Mouse (Mus musculus) kidney, adult 2 months (tissue): ENCODE results near the gene Ticrr. TPM values are rescaled to one million over a fixed set of nuclear protein-coding genes. Genes with fewer than 3 reads are reported as not detected.
A peak's percentile ranks its signal among the peaks of the same experiment; 100 is the strongest.

Experiments
- DNase-seq: peaks from one replicate; pipeline ENCODE4 v3.0.0; 2021
- H3K27ac ChIP-seq: fragments of 200-500 bp; 2 replicates; pipeline ENCODE4 v1.5.1; 2012; ENCODE audit warnings: low read depth, low read length, control low read depth, inconsistent platforms; ENCODE audit not compliant: insufficient read depth
- H3K27me3 ChIP-seq: fragments of 200-500 bp; replicated peaks from 2 replicates; pipeline ENCODE4 v1.6.1; 2012; ENCODE audit warnings: mild to moderate bottlenecking, moderate library complexity, low read length, inconsistent platforms; ENCODE audit not compliant: control insufficient read depth, insufficient read depth
- H3K36me3 ChIP-seq: fragments of 200-500 bp; 2 replicates; pipeline ENCODE4 v1.6.1; 2012; ENCODE audit warnings: mild to moderate bottlenecking, moderate library complexity, low read length, inconsistent platforms; ENCODE audit not compliant: control insufficient read depth, insufficient read depth
- H3K4me1 ChIP-seq: fragments of 200-500 bp; 2 replicates; pipeline ENCODE4 v1.6.1; 2011; ENCODE audit warnings: low read length; ENCODE audit not compliant: control insufficient read depth, insufficient read depth
- H3K4me3 ChIP-seq: fragments of 200-500 bp; 2 replicates; pipeline ENCODE4 v1.5.1; 2011; ENCODE audit warnings: mild to moderate bottlenecking, low read depth, low read length, control low read depth; ENCODE audit not compliant: insufficient read depth
- CTCF ChIP-seq: fragments of 200-500 bp; conservative IDR thresholded peaks from 2 replicates; pipeline ENCODE4 v1.5.1; 2011; ENCODE audit warnings: low read depth, mild to moderate bottlenecking, control low read depth, low read length, moderate library complexity, mixed read lengths; ENCODE audit not compliant: insufficient read depth, insufficient read length
- POLR2A ChIP-seq: fragments of 200-500 bp; IDR thresholded peaks from one replicate; pipeline ENCODE4 v1.6.1; 2011; ENCODE audit warnings: low read depth, low read length, control low read depth
- WGBS: fragments of 180-500 bp; shearing (Covaris S2); methylation state at CpG from one replicate; pipeline ENCODE4 v1.1.7; 2018; 5-methylcytosine and 5-hydroxymethylcytosine counted together
- polyA plus RNA-seq: library from polyadenylated mRNA; depleted of rRNA; stranded (reverse); fragments of >200 nt; gene quantifications from 2 replicates; pipeline ENCODE4 v1.2.3, GENCODE M21; 2012

Ticrr gene
- polyA plus RNA-seq, 1 experiment = 0.03 TPM

DNA sequence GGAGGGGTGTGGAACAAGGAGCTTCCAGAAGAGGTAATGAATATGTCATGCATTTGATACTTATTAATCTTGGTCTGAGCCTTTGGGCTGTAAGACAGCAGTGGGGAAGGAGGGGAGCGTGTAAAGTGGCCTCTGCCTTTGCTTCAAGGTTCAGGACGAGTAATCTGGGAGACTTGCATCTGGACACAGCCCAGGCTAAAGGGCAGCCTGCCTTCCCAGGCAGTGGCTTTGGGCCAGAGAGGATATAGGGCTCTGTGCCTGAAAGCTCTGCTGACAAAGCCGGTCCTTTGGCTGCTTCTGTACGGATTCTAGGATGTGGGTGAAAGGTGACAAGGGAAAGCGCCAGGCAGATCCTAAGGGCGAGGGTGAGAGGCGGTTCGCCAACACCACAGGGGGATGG lies 74.6 kb downstream of the Ticrr start:
- TF ChIP-seq CTCF (no peak), POLR2A (no peak)
- Histone ChIP-seq H3K27ac (peak overlapping the region; percentile 65), H3K36me3 (no peaks in the 10 kb centered on the region), H3K4me1 (peaks cover 13% of the 10 kb centered on the region; the same call in 1 of the 2 replicates), H3K27me3 (no peaks in the 10 kb centered on the region), H3K4me3 (no peak overlapping the region)
- peak; percentile 97 for DNase-seq
- 36% methylated on average over 8 of the region's 8 CpGs for WGBS

DNA sequence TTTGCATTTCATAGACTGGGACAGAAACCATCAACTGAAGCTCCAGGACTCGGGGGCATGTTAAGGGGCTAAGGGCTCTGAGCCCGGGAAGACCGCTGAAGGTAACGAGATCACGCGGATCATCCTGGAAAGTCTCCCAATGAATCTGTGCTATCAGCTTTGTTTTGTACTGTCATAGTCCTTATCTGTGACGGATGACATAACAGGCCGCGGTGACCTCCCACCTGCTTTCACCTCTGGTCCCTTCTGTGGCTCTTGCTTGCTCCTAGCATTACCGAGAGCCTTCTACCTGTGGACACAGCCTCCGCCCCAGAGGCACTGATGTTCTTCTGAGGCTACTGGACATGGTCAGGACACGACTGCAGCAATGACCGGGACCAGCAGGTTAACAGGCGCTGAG lies 76.5 kb downstream of the Ticrr start:
- Histone ChIP-seq H3K36me3 (no peaks in the 10 kb centered on the region), H3K27ac (no peak overlapping the region), H3K4me1 (peaks cover 13% of the 10 kb centered on the region; the same call in 1 of the 2 replicates), H3K4me3 (no peak overlapping the region), H3K27me3 (no peaks in the 10 kb centered on the region)
- DNase-seq = no peak
- no peak for TF ChIP-seq POLR2A
- TF ChIP-seq CTCF = no peak
- 91% methylated on average over 14 of the region's 14 CpGs for WGBS

DNA sequence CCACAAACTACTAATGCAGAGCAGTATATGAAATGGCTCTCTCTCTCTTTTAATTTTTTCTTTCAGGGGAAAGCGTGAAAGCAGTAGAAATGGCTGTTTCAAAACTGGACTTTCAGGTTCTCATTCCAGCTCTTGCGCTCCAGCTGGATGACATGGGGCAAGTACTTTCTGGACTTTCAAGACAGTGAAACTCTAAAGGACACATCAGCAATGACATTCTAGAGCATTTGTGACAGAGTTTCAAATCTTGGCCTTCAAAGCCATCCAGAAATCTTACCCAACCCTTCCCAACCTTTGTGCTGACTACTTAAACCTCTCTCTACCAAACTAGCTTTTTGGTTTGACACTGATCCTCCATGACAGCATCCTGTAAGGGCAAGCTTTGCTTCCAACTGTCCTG lies 78.9 kb downstream of the Ticrr start:
- Histone ChIP-seq H3K27ac (no peak overlapping the region), H3K36me3 (no peaks in the 10 kb centered on the region), H3K4me1 (peaks cover 13% of the 10 kb centered on the region; the same call in 1 of the 2 replicates), H3K4me3 (no peak overlapping the region), H3K27me3 (no peaks in the 10 kb centered on the region)
- WGBS = 82% methylated on average over 2 of the region's 2 CpGs
- TF ChIP-seq CTCF = no peak
- no peak for TF ChIP-seq POLR2A
- DNase-seq = no peak

DNA sequence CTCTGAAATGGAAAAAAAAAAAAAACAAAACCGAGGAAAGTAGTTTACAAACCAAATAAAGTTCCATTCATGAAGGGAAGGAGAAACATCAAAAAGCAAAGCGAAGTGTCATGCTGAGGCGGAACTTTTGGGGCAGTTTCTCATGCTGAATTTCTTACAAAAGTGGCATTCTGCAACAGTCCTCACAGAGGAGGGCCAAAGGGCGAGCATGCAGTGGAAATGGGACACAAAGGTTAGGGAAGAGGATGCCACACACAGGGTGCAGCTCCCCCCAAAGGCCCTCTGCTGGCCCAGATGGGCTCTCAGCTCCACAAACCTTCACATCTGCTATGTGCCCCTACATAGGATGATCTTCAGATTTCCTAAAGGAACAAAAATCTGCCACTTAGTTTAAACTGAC lies 80.3 kb downstream of the Ticrr start:
- Histone ChIP-seq H3K36me3 (no peaks in the 10 kb centered on the region), H3K27ac (no peak overlapping the region), H3K4me1 (0 out of 2 replicates have a peak, but pooled peaks cover 4% of the 10 kb centered on the region), H3K4me3 (no peak overlapping the region), H3K27me3 (no peaks in the 10 kb centered on the region)
- WGBS = 76% methylated on average over 4 of the region's 4 CpGs
- TF ChIP-seq POLR2A = no peak
- no peak for TF ChIP-seq CTCF
- DNase-seq = peak; percentile 50

DNA sequence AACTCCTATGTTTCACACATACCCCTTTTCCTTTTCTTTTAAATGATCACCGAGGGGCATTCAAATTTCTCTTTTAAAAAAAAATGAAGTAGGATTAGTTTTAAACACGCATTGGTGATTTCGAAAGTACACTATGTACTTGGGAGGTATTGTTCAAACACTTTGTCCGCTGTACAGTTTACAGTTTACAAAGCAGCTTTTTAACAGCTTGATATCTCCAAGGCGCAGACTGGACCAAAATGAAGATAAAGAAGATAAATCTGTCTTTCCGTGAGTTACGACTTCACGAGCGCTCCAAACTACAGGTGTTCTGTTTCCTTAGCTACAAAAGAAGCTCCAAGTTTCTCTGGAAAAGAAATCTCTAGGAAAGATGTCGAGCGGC lies 82.3 kb downstream of the Ticrr start:
- Histone ChIP-seq H3K4me3 (peak overlapping the region; percentile 95), H3K27me3 (no peaks in the 10 kb centered on the region), H3K36me3 (no peaks in the 10 kb centered on the region), H3K4me1 (no peaks in the 10 kb centered on the region), H3K27ac (peak overlapping the region; percentile 63)
- no peak for DNase-seq
- 8% methylated on average over 11 of the region's 11 CpGs for WGBS
- TF ChIP-seq CTCF = no peak
- TF ChIP-seq POLR2A = no peak

DNA sequence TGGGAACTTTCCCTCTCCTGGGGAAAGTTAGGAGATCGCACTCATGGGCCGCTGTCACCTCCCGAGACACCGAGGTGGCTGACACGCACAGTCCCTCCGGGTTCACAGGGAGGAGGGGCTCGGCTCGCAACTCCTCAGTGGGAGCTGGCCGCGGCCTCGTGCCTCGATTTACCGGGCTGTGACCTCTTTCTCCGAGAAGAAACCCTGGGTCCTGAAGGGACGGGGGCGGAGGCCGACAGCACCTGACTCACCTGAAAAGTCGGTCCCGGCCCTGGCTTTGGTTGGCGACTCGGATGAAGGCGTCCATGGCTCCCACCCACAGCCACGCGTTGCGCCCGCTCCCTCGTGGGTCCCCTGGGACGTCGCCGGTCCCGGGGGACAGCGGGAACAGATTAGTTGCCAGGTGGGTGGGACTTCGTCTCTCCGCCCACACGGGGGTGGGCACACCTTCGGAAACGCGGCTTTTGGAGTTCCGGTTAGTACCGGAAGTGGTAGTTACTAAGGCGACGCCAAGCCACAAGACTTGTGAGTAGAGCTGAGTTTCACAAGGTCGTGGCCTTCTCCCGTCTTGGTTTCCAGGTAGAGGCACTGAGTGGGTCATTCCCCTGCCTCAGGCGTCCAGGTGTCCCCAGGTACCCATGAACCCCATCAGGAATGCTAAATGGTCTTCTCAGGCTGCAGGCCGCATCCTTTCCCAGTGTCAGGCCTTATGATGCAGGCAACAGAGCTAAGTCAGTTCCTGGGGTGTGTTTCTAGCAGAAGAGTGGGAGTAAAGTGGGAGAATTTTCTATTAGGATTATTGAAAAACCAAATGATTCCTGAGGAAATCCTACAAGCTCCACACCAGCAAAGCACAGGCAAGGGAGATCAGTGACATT lies 82.9 kb downstream of the Ticrr start, which contains the start of the genes Pex11a and Wdr93:
Gene Pex11a (minus strand): TSS at position 473 of the 878 bp plus-strand sequence.
Gene Wdr93 (plus strand): TSS at position 505 of the 878 bp plus-strand sequence.
- TF ChIP-seq POLR2A = no peak
- no peak for TF ChIP-seq CTCF
- Histone ChIP-seq H3K27me3 (no peaks in the 10 kb centered on the region), H3K4me1 (no peaks in the 10 kb centered on the region), H3K36me3 (no peaks in the 10 kb centered on the region), H3K4me3 (peak within 1 kb of the TSS; percentile 95), H3K27ac (peak within 1 kb of the TSS; percentile 63)
- 3% methylated on average over 46 of the region's 46 CpGs for WGBS
- peak; percentile 92 for DNase-seq

DNA sequence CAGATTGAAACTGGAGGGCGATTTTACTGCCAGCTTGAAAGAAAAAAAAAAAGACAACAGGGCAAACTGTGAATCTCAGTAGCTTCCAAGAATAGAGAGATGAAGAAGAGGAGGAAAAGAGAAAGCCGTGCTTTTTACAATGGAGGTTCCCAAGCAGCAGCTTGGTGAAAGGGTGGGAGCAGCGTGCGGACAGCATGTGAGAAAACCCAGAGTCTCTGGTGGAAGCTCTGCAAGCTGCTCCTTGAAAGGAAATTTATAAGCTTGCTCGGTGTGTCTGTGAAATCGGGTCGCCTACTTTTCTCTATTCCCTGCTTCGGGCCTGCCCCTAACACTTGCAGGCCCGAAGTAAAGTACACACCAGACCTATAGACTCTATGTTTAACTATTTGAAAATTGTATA lies 84.1 kb downstream of the Ticrr start:
- H3K4me1 ChIP-seq = no peaks in the 10 kb centered on the region
- 93% methylated on average over 9 of the region's 9 CpGs for WGBS
- no peak for DNase-seq
- no peaks in the 10 kb centered on the region for H3K27me3 ChIP-seq
- no peaks in the 10 kb centered on the region for H3K36me3 ChIP-seq
- TF ChIP-seq POLR2A (no peak), CTCF (no peak)
- no peak overlapping the region for H3K27ac ChIP-seq
- no peak overlapping the region for H3K4me3 ChIP-seq
